Comparison of ENCODE assay signal across 7 mouse cellular contexts in genomic region chr7:139388670-139389212, GRCm38 (mm10). TPM values are rescaled to one million over a fixed set of nuclear protein-coding genes. Genes with fewer than 3 reads are reported as not detected.
DNase-seq lines count a peak whose midpoint lies in the region; ATAC-seq lines count a peak whose summit lies in the region.

Inpp5a (plus strand) TSS chr7:139389109.

- ATAC-seq in embryonic facial prominence, embryonic 12.5 days (ENCODE audit: insufficient number of reproducible peaks, insufficient read depth, low FRiP score, low TSS enrichment), result peak; percentile 96
- ATAC-seq in limb, embryonic 11.5 days (ENCODE audit: insufficient number of reproducible peaks, low FRiP score, low TSS enrichment, low read depth), result peak; percentile 98
- ATAC-seq in midbrain, embryonic 14.5 days (ENCODE audit: low FRiP score, low TSS enrichment), result peak; percentile 99

- H3K4me2 ChIP-seq in embryonic facial prominence, embryonic 12.5 days (replicated peaks), result peak within 1 kb of the TSS; percentile 55
- peak within 1 kb of the TSS; percentile 73 for H3K4me2 ChIP-seq in limb, embryonic 11.5 days (ENCODE audit: low read depth, severe bottlenecking)
- peak within 1 kb of the TSS; percentile 81 for H3K4me2 ChIP-seq in midbrain, embryonic 14.5 days (ENCODE audit: low read length)

- H3K9me3 ChIP-seq in embryonic facial prominence, embryonic 12.5 days, result no peaks in the 10 kb centered on the region
- no peaks in the 10 kb centered on the region for H3K9me3 ChIP-seq in limb, embryonic 11.5 days (ENCODE audit: control insufficient read depth, low read length)
- H3K9me3 ChIP-seq in midbrain, embryonic 14.5 days (ENCODE audit: control insufficient read depth, low read length), result no peaks in the 10 kb centered on the region

- H3K4me3 ChIP-seq in embryonic facial prominence, embryonic 12.5 days, result peak within 1 kb of the TSS; percentile 92
- H3K4me3 ChIP-seq in limb, embryonic 11.5 days (ENCODE audit: low read depth, low read length), result peak within 1 kb of the TSS; percentile 74
- H3K4me3 ChIP-seq in midbrain, embryonic 14.5 days (replicated peaks; ENCODE audit: low read depth, low read length), result peak within 1 kb of the TSS; percentile 83

- peaks cover 26% of the 10 kb centered on the region for H3K4me1 ChIP-seq in embryonic facial prominence, embryonic 12.5 days
- 0 out of 2 replicates have a peak, but pooled peaks cover 7% of the 10 kb centered on the region for H3K4me1 ChIP-seq in limb, embryonic 11.5 days (ENCODE audit: control insufficient read depth, insufficient read depth, low read length)
- peaks cover 21% of the 10 kb centered on the region for H3K4me1 ChIP-seq in midbrain, embryonic 14.5 days (ENCODE audit: control insufficient read depth, insufficient read depth, low read length)

- WGBS in embryonic facial prominence, embryonic 12.5 days, result under 1% methylated on average over 41 of the region's 47 CpGs
- WGBS in limb, embryonic 11.5 days, result 0% methylated on average over 42 of the region's 47 CpGs
- under 1% methylated on average over 47 of the region's 47 CpGs for WGBS in midbrain, embryonic 14.5 days

- no peaks in the 10 kb centered on the region for H3K27me3 ChIP-seq in embryonic facial prominence, embryonic 12.5 days
- no peaks in the 10 kb centered on the region for H3K27me3 ChIP-seq in limb, embryonic 11.5 days (ENCODE audit: control insufficient read depth, insufficient read depth, low read length)
- H3K27me3 ChIP-seq in midbrain, embryonic 14.5 days (ENCODE audit: control insufficient read depth, insufficient read depth, low read length), result no peaks in the 10 kb centered on the region

- DNase-seq in adrenal gland, postnatal 25 days, result peak; percentile 99
- DNase-seq in heart, adult 11 months, result peak; percentile 100
- DNase-seq in kidney, adult 18-20 months, result peak; percentile 99
- DNase-seq in limb, embryonic 11.5 days (ENCODE audit: low spot score), result peak; percentile 99
- DNase-seq in midbrain, embryonic 14.5 days, result peak; percentile 100
- peak; percentile 99 to 100 for DNase-seq in spleen, adult 18-20 months

- peak within 1 kb of the TSS; percentile 95 for H3K9ac ChIP-seq in embryonic facial prominence, embryonic 12.5 days
- H3K9ac ChIP-seq in limb, embryonic 11.5 days (ENCODE audit: low read length), result peak within 1 kb of the TSS; percentile 83
- peak within 1 kb of the TSS; percentile 84 for H3K9ac ChIP-seq in midbrain, embryonic 14.5 days (replicated peaks; ENCODE audit: low read length)

- no peaks in the 10 kb centered on the region for H3K36me3 ChIP-seq in embryonic facial prominence, embryonic 12.5 days
- H3K36me3 ChIP-seq in limb, embryonic 11.5 days (ENCODE audit: control insufficient read depth, insufficient read depth, low read length), result no peaks in the 10 kb centered on the region
- H3K36me3 ChIP-seq in midbrain, embryonic 14.5 days (ENCODE audit: control insufficient read depth, insufficient read depth, low read length), result no peaks in the 10 kb centered on the region

- H3K27ac ChIP-seq in embryonic facial prominence, embryonic 12.5 days, result peak within 1 kb of the TSS; percentile 81
- no peak within 1 kb of the TSS; the same call in 1 of the 2 replicates for H3K27ac ChIP-seq in limb, embryonic 11.5 days (replicated peaks; ENCODE audit: low read depth, low read length)
- H3K27ac ChIP-seq in midbrain, embryonic 14.5 days (replicated peaks; ENCODE audit: low read depth, low read length), result peak within 1 kb of the TSS; percentile 71

RNA-seq across cellular contexts. Expression of gene Inpp5a, which starts in this region (rescaled TPM):
- total RNA-seq in adrenal gland, postnatal 25 days (2021), result 67.4 and 93.7 TPM in 2 replicates
- polyA plus RNA-seq in embryonic facial prominence, embryonic 12.5 days (2016; fragmentation: Nextera tagmentation; extraction: Ambion mirVana), result 29.9 and 34.1 TPM in 2 replicates
- 23.0 and 24.4 TPM in 2 replicates for polyA plus RNA-seq in limb, embryonic 11.5 days (2014; fragmentation: Nextera tagmentation; extraction: Ambion mirVana)
- 21.0 and 23.0 TPM in 2 replicates for polyA plus RNA-seq in midbrain, embryonic 14.5 days (2014; fragmentation: Nextera tagmentation; extraction: Ambion mirVana)
